Mouse (Mus musculus) limb, embryonic 12.5 days (tissue): ENCODE measurements at regions not wholly inside any gene's neighbourhood (a gene's known extent, or its start where the extent isn't known, plus 50 kb on each side); places are given as distances from the start of the nearest gene placed in this dataset.

Source experiments
- ATAC-seq: fragments of 200-750 bp; cut with Nextera tagmentation; 2 replicates; pipeline ENCODE4 v1.8.0; 2017; ENCODE audit warnings: low read depth, moderate TSS enrichment; ENCODE audit not compliant: insufficient number of reproducible peaks, insufficient read depth, low FRiP score, low TSS enrichment
- H3K27ac ChIP-seq: fragments of 300-500 bp; sonication (generic); 2 replicates; pipeline ENCODE4 v1.5.1; 2016; ENCODE audit warnings: mild to moderate bottlenecking, moderate library complexity
- H3K27me3 ChIP-seq: fragments of 300-500 bp; sonication (generic); 2 replicates; pipeline ENCODE4 v1.6.1; 2016; ENCODE audit warnings: mild to moderate bottlenecking, moderate library complexity
- H3K36me3 ChIP-seq: fragments of 300-500 bp; sonication (generic); 2 replicates; pipeline ENCODE4 v1.6.1; 2016; ENCODE audit warnings: mild to moderate bottlenecking, moderate library complexity
- H3K4me1 ChIP-seq: fragments of 300-500 bp; sonication (generic); replicated peaks from 2 replicates; pipeline ENCODE4 v1.6.1; 2016
- H3K4me2 ChIP-seq: fragments of 300-500 bp; sonication (generic); 2 replicates; pipeline ENCODE4 v1.6.1; 2016; ENCODE audit warnings: mild to moderate bottlenecking, moderate library complexity
- H3K4me3 ChIP-seq: fragments of 300-500 bp; sonication (generic); replicated peaks from 2 replicates; pipeline ENCODE4 v1.5.1; 2016; ENCODE audit warnings: mild to moderate bottlenecking
- H3K9ac ChIP-seq: fragments of 300-500 bp; sonication (generic); replicated peaks from 2 replicates; pipeline ENCODE4 v1.6.1; 2016; ENCODE audit warnings: mild to moderate bottlenecking, moderate library complexity
- H3K9me3 ChIP-seq: fragments of 300-500 bp; sonication (generic); 2 replicates; pipeline ENCODE4 v1.6.1; 2016; ENCODE audit warnings: mild to moderate bottlenecking, moderate library complexity
- WGBS: fragments of 180-500 bp; shearing (Covaris S2); methylation state at CpG from one replicate; pipeline ENCODE4 v1.1.7; 2016; 5-methylcytosine and 5-hydroxymethylcytosine counted together

DNA sequence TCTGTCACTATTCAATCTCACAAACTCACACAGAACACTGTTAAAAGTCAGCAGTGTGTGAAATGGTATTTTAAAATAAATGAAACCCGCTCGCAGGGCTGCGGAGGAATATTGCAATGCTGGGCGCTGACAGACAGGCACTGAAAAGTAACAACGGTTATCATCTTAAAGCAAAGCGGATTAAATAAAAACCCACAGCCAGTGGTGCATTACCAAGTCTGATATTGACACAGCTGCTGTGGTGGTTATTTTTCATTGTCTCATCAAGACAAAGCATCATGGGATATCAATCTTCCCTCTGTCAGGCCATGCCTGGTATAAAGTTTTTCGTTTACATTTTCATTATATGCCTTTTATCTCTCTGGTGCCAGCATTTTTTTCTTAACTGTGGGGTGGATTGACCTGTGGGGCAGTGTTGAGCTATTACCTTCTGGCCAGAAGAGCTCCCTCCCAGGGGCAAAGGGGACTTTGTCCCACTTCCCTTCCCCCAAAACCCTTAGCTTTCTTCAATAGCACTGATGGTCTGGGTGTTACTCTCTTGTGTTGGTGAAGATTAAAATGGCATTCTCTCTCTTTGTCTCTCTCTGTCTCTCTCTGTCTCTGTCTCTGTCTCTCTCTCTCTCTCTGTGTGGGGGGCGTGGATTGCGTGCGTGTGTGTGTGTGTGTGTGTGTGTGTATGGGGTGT lies 145.4 kb downstream of the Nuf2 start:
- Histone ChIP-seq H3K4me2 (no peak overlapping the region), H3K27ac (no peak overlapping the region), H3K4me3 (no peak overlapping the region), H3K27me3 (no peaks in the 10 kb centered on the region), H3K36me3 (no peaks in the 10 kb centered on the region), H3K9ac (no peak overlapping the region), H3K9me3 (no peaks in the 10 kb centered on the region), H3K4me1 (no peaks in the 10 kb centered on the region)
- no peak for ATAC-seq
- WGBS, result 82% methylated on average over 10 of the region's 10 CpGs

DNA sequence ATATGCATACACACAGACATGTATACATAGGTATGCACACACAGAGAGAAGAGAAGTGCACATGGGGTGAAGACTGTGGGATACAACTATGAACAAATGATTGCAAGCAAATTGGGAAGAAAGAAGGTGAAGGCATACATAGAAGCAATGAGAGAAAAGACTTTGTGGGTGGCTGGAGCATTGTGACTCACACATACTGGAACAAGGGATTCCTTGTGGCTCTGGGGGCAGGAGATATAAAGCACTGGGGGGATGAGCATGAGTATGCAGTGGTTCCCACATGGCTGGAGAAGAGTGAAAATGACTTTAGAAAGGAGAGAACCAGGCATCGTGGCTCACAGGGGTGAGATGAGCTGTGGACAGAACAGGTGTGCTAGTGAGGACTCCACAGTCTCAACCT lies 156.6 kb downstream of the Nuf2 start:
- Histone ChIP-seq H3K36me3 (no peaks in the 10 kb centered on the region), H3K27ac (no peak overlapping the region), H3K4me2 (no peak overlapping the region), H3K4me1 (no peaks in the 10 kb centered on the region), H3K27me3 (no peaks in the 10 kb centered on the region), H3K4me3 (no peak overlapping the region), H3K9ac (no peak overlapping the region), H3K9me3 (no peaks in the 10 kb centered on the region)
- ATAC-seq, result no peak
- WGBS, result 71% methylated on average over 1 of the region's 1 CpGs

DNA sequence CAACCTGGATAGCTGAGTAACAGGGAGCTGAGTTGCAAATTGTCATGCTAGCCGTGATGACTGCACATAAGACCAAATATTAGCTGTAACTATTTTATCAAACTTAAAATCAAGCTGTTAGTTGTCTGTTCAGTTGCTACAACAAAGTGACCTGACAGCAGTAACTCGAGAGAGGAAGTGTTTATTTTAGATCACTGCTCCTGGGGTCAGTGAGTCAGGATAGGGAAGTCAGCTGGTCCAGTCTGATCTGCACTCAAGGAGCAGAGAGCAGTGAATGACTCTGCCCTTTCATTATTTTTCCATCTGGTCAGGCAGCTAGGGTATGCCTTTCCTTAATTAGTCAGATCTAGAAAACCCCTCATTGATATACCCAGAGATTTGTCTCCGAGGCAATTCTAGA lies 162.5 kb downstream of the Nuf2 start:
- no peak overlapping the region for H3K4me3 ChIP-seq
- H3K4me2 ChIP-seq, result no peak overlapping the region
- H3K9ac ChIP-seq, result no peak overlapping the region
- peaks cover 12% of the 10 kb centered on the region for H3K4me1 ChIP-seq
- H3K27me3 ChIP-seq, result no peaks in the 10 kb centered on the region; the same call in 1 of the 2 replicates
- H3K36me3 ChIP-seq, result no peaks in the 10 kb centered on the region
- 32% methylated on average over 3 of the region's 3 CpGs for WGBS
- no peak overlapping the region for H3K27ac ChIP-seq
- no peak for ATAC-seq
- no peaks in the 10 kb centered on the region for H3K9me3 ChIP-seq

DNA sequence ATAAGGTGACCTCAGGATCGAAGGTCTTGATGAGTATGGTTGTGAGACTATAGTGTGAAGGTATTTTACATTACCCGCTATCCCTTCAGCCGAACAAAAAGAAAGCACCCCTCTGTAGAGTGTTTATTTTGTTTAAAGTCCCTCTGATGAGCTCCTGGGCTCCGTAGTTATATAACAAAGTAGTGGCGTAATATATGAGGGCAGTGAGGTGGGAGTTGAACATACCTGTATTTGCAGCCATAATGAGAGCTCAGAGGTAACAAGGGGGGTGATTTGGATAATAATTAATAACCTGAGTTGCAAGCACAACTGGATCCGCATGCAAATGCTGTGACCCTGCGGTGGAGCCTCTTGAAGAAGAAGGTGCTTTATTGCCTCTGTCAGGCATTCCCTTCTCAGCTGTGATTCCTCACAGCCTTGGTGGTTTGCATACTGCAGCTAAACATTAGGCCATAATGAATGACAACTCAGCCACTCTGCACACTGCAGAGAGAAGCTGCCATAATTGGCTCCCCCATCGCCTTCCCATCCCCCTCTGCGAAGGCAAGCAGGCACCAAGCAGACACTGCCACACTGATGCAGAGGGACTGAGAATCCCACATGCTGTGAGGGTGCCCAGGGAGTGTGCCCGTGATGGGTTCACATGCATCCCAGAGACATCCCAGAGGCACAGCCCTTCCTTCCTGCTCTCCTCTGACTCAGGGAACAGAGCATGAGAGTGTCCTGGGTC lies 163.3 kb downstream of the Nuf2 start:
- H3K4me1 ChIP-seq, result peaks cover 12% of the 10 kb centered on the region
- H3K9ac ChIP-seq, result no peak overlapping the region
- no peaks in the 10 kb centered on the region for H3K36me3 ChIP-seq
- H3K4me3 ChIP-seq, result no peak overlapping the region
- H3K27ac ChIP-seq, result no peak overlapping the region
- WGBS, result 26% methylated on average over 10 of the region's 10 CpGs
- no peak overlapping the region for H3K4me2 ChIP-seq
- no peaks in the 10 kb centered on the region for H3K9me3 ChIP-seq
- no peaks in the 10 kb centered on the region; the same call in 1 of the 2 replicates for H3K27me3 ChIP-seq
- ATAC-seq, result no peak

DNA sequence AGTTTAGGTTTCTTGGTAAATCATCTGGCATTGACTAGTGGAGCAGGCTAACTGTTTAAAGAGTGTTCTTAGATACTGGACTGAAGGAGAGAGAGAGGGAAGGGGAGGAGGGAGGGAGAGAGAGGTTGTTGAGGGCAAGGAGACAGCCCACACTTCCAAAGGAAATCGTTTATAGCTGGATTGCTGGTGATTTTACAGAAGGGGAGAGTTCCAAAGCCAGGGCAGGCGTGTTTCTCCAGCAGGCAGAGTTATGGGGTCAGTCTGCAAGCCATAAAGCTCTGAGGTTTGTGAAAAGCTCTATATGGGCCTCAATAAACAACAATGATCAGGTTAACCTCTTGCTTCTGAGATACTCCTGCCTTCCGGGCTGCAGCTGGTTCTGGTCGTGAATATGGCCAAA lies 163.9 kb downstream of the Nuf2 start:
- no peaks in the 10 kb centered on the region for H3K36me3 ChIP-seq
- H3K4me3 ChIP-seq, result no peak overlapping the region
- 17% methylated on average over 4 of the region's 4 CpGs for WGBS
- H3K27ac ChIP-seq, result no peak overlapping the region
- peaks cover 12% of the 10 kb centered on the region for H3K4me1 ChIP-seq
- H3K27me3 ChIP-seq, result no peaks in the 10 kb centered on the region; the same call in 1 of the 2 replicates
- H3K9me3 ChIP-seq, result no peaks in the 10 kb centered on the region
- ATAC-seq, result no peak
- H3K4me2 ChIP-seq, result no peak overlapping the region
- H3K9ac ChIP-seq, result no peak overlapping the region

DNA sequence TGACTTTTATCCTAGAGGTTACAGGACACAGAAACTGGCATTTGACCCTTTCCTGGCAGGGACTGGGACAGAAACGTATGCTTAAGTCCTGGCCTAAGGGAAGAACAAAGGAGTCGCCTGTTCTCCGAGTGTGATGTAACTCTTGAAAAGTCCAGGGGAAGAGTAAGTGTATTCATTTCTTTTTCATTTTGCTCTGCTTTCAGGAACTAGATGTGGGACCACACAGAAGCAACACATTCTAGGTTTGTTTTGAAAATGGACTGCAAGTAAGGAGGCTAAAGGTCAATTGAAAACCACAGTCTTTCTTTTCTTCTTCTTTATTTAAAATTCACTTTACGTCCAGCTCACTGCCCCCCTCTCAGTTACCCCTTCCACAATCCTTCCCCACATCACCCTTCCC lies 168.7 kb downstream of the Nuf2 start:
- H3K36me3 ChIP-seq, result no peaks in the 10 kb centered on the region
- H3K27me3 ChIP-seq, result no peaks in the 10 kb centered on the region
- H3K4me3 ChIP-seq, result no peak overlapping the region
- no peak for ATAC-seq
- no peak overlapping the region for H3K27ac ChIP-seq
- WGBS, result 67% methylated on average over 4 of the region's 4 CpGs
- H3K4me2 ChIP-seq, result no peak overlapping the region
- no peak overlapping the region for H3K9ac ChIP-seq
- H3K4me1 ChIP-seq, result peaks cover 5% of the 10 kb centered on the region
- H3K9me3 ChIP-seq, result no peaks in the 10 kb centered on the region

DNA sequence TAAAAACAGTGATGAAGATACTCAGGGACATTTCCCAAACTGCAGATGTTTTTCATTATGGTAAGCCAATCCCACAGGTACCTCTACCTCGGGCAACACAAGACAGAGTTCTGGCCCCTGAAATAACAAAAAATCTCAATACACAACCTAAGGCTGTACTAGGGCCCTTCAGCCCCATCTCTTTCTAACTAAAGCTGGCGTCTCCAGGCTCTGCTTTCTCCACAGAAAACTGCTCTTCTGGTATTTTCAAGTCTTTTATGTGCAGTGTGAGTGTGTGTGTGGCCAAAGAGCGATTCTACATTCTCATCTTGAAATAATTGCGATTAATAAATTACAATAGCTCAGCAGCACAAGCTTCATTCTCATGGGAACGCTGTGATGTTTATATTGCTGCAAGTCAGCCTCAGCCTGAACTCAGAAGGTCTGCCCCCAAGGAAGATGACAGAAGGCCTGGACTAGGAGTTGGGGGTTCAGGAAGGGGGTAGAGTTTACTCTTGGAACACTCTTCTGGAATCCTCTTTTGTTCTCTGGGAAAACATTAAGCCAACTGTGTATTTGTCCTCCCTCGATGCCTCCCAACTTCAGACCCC lies 173.5 kb downstream of the Nuf2 start:
- H3K27ac ChIP-seq, result no peak overlapping the region
- no peak overlapping the region for H3K4me3 ChIP-seq
- no peak for ATAC-seq
- H3K4me2 ChIP-seq, result no peak overlapping the region
- 73% methylated on average over 6 of the region's 6 CpGs for WGBS
- no peaks in the 10 kb centered on the region for H3K9me3 ChIP-seq
- no peaks in the 10 kb centered on the region for H3K27me3 ChIP-seq
- no peaks in the 10 kb centered on the region for H3K36me3 ChIP-seq
- H3K9ac ChIP-seq, result no peak overlapping the region
- no peaks in the 10 kb centered on the region for H3K4me1 ChIP-seq

DNA sequence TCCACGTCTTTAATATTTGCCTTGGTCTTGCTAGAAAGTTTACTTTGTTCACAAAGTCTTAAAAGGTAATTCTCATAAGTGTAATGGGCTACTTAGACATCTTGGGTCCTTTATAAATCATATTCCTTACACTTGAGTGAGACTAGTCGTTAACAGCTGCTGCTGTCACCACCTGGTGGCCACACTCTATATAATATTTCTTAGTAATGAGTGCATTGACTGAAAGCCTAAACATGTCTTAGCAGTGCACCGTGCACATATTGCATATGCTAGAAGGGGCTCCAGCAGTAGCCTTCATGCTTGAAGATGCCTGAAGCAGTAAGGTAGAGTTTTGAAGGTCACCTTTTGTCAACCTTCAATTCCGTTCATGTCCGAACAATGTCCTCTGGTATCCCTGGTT lies 177.2 kb downstream of the Nuf2 start:
- Histone ChIP-seq H3K27me3 (no peaks in the 10 kb centered on the region; the same call in 1 of the 2 replicates), H3K4me3 (no peak overlapping the region), H3K9me3 (no peaks in the 10 kb centered on the region), H3K4me1 (no peaks in the 10 kb centered on the region), H3K36me3 (no peaks in the 10 kb centered on the region), H3K27ac (no peak overlapping the region), H3K9ac (no peak overlapping the region), H3K4me2 (no peak overlapping the region)
- ATAC-seq, result no peak
- WGBS, result 55% methylated on average over 5 of the region's 5 CpGs

DNA sequence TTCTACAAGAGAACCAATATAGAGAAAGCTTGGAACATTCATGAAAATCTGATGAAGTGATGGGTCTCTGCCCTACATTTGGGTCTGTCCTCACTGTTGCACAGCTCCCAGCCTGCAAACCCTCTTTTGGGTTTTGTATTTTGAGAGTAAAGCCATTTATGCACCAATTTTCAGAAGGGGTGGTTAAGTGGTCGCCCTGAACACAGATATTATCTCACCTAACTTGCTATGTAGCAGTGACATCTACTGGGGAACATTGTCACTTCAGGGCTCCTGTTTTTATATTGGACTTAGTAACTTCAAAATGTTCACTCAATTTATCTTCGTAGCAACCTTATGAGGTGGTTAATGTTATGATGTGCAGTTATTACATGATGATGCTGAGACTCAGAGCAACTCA lies 183.6 kb downstream of the Nuf2 start:
- ATAC-seq, result no peak
- Histone ChIP-seq H3K27me3 (peaks cover 16% of the 10 kb centered on the region; the same call in 1 of the 2 replicates), H3K36me3 (no peaks in the 10 kb centered on the region), H3K4me2 (no peak overlapping the region), H3K4me3 (no peak overlapping the region), H3K4me1 (peaks cover 3% of the 10 kb centered on the region; the same call in 1 of the 2 replicates), H3K9me3 (no peaks in the 10 kb centered on the region), H3K27ac (no peak overlapping the region), H3K9ac (no peak overlapping the region)
- WGBS, result 49% methylated on average over 2 of the region's 2 CpGs

DNA sequence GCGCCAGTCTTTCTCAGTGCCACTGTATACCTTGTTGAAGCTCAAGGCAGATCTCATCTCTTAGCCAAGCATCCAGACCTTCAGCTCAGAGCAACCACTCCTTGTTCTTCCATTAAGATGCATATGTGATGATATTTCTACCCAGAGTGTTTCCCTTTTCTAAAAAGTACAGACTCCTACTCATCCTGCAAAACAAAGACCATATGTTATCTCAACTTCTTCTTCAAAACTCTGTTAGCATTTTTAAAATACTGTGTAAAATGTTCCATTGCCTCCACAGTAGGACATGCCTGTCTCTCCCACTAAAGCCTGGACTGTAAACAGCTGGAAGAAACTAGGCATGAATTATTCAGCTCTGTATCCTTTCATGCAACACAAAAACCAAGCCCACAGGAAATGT lies 184.4 kb downstream of the Nuf2 start:
- ATAC-seq, result no peak
- H3K4me2 ChIP-seq, result no peak overlapping the region
- H3K9me3 ChIP-seq, result no peaks in the 10 kb centered on the region
- H3K36me3 ChIP-seq, result no peaks in the 10 kb centered on the region
- H3K4me1 ChIP-seq, result peaks cover 3% of the 10 kb centered on the region; the same call in 1 of the 2 replicates
- H3K4me3 ChIP-seq, result no peak overlapping the region
- H3K9ac ChIP-seq, result no peak overlapping the region
- WGBS, result 91% methylated on average over 1 of the region's 1 CpGs
- no peak overlapping the region for H3K27ac ChIP-seq
- peaks cover 20% of the 10 kb centered on the region; the same call in 1 of the 2 replicates for H3K27me3 ChIP-seq

DNA sequence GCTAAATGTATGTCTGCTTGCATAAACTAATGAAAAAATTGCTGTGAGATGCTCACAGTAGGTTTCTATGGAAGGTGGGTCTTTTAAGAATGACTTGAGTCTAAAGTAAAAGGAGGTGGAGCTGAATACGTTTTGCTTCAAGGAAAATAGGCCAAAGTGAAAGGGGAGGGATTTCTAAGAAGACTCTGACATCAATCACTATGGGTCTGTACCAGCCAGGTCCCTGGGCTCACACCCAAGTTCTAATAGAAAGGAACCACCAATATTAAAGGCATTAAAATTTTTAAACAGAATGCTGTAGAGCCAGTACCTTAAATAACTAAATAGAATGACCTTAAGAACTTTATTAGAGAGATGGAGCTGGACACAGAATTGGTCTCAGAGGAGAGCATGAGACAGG lies 190.1 kb downstream of the Nuf2 start:
- Histone ChIP-seq H3K4me3 (no peak overlapping the region), H3K9me3 (no peaks in the 10 kb centered on the region), H3K9ac (no peak overlapping the region), H3K36me3 (no peaks in the 10 kb centered on the region), H3K27me3 (0 out of 2 replicates have a peak, but pooled peaks cover 10% of the 10 kb centered on the region), H3K4me1 (peaks cover 3% of the 10 kb centered on the region; the same call in 1 of the 2 replicates), H3K4me2 (no peak overlapping the region), H3K27ac (no peak overlapping the region)
- 71% methylated on average over 1 of the region's 1 CpGs for WGBS
- no peak for ATAC-seq
